Mouse (Mus musculus) thymus, postnatal 10 days (tissue): ENCODE results near the gene Tbx15.

Experiments
- DNase-seq, 2 experiments: peaks; one replicate each; pipeline ENCODE4 v3.0.0; 2021; ENCODE audit warnings: low spot score in 2 of 2

Gene Tbx15

DNA sequence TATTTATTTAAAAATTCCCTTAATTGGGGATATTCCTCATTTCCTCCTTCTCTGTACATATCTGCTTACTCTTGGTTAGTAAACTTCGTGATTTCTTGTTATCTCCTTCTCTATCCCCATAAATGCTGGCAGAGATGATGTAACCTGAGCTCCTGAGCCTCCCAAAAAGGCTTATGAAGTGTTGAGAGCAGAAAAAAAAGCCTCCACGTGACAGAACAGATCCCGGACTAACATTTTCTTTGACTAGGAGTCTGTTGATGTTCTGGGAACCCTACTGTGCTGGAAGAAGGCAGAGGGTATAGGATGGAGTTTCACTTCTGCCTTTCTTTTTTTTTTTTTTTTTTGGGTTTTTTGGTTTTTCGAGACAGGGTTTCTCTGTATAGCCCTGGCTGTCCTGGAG lies 146.9 kb downstream of the Tbx15 start:
- DNase-seq: no peak
